Mouse (Mus musculus): ENCODE data around the gene Rsl24d1. TPM values are rescaled to one million over a fixed set of nuclear protein-coding genes. Genes with fewer than 3 reads are reported as not detected.
A peak's percentile ranks its signal among the peaks of the same experiment; 100 is the strongest.

The Rsl24d1 gene
- polyA plus RNA-seq, 2 experiments = 66.0 to 115 TPM

GRCm38 (mm10) chr9:73101536-73101935 is 11.7 kb upstream of the Rsl24d1 start, which contains the start of gene Khdc3:
TSS of gene Khdc3 (plus strand) at chr9:73101836.
- DNase-seq (ENCODE audit: low spot score) (no peak), ATAC-seq (ENCODE audit: low FRiP score, low read depth) (no peak)
- H3K4me3 ChIP-seq (replicated peaks; ENCODE audit: low read length) = no peak within 1 kb of the TSS
- no peak within 1 kb of the TSS for H3K9ac ChIP-seq (ENCODE audit: low read depth, low read length, severe bottlenecking)
- 80% methylated on average over 5 of the region's 5 CpGs for WGBS
- H3K9me3 ChIP-seq (ENCODE audit: control insufficient read depth, low read length) = no peaks in the 10 kb centered on the region
- H3K27ac ChIP-seq (replicated peaks; ENCODE audit: low read depth, low read length) = no peak within 1 kb of the TSS
- 0 out of 2 replicates have a peak, but pooled peaks cover 2% of the 10 kb centered on the region for H3K27me3 ChIP-seq (ENCODE audit: control insufficient read depth, insufficient read depth, low read length)
- no peaks in the 10 kb centered on the region for H3K36me3 ChIP-seq (ENCODE audit: control insufficient read depth, insufficient read depth, low read length)
- no peak for TF ChIP-seq POLR2A (IDR thresholded peaks at IDR 0.05; ENCODE audit: borderline replicate concordance, extremely low read depth, insufficient read depth, insufficient read length)
- H3K4me1 ChIP-seq (ENCODE audit: control insufficient read depth, insufficient read depth, low read length) = peaks cover 6% of the 10 kb centered on the region; the same call in 1 of the 2 replicates
- H3K4me2 ChIP-seq (replicated peaks; ENCODE audit: low read depth, low read length, severe bottlenecking) = no peak within 1 kb of the TSS

DNA sequence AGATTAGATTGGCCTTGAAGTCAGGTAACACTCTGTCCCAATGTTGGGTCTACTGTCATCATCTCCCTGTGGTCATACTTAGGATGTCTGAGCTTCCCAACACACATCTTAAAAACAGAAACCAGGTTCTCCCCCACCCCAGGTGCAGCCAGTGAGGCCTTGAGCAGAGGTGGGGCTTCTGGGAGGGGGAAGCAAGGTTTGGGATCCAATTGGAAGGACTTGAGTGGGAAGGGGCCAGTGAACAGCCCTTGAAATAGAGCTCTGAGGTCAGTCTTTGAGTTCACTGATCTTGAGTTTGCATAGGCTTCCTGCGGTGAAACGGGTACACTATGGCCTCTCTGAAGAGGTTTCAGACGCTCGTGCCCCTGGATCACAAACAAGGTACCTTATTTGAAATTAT is 11.0 kb upstream of the Rsl24d1 start, which contains the start of gene Gm20509:
Gene Gm20509 (plus strand): TSS at position 290 of the 400 bp plus-strand sequence.
- no peak for TF ChIP-seq POLR2A (IDR thresholded peaks at IDR 0.05; ENCODE audit: borderline replicate concordance, extremely low read depth, insufficient read depth, insufficient read length)
- ATAC-seq (ENCODE audit: low FRiP score, low read depth) (no peak), DNase-seq (ENCODE audit: low spot score) (no peak)
- 93% methylated on average over 4 of the region's 4 CpGs for WGBS
- Histone ChIP-seq H3K4me3 (replicated peaks; ENCODE audit: low read length) (peak within 1 kb of the TSS; percentile 37), H3K9ac (ENCODE audit: low read depth, low read length, severe bottlenecking) (peak within 1 kb of the TSS; percentile 54), H3K4me2 (replicated peaks; ENCODE audit: low read depth, low read length, severe bottlenecking) (peak within 1 kb of the TSS; percentile 84), H3K36me3 (ENCODE audit: control insufficient read depth, insufficient read depth, low read length) (no peaks in the 10 kb centered on the region), H3K4me1 (ENCODE audit: control insufficient read depth, insufficient read depth, low read length) (peaks cover 6% of the 10 kb centered on the region; the same call in 1 of the 2 replicates), H3K27me3 (ENCODE audit: control insufficient read depth, insufficient read depth, low read length) (0 out of 2 replicates have a peak, but pooled peaks cover 2% of the 10 kb centered on the region), H3K27ac (replicated peaks; ENCODE audit: low read depth, low read length) (no peak within 1 kb of the TSS), H3K9me3 (ENCODE audit: control insufficient read depth, low read length) (no peaks in the 10 kb centered on the region)

DNA sequence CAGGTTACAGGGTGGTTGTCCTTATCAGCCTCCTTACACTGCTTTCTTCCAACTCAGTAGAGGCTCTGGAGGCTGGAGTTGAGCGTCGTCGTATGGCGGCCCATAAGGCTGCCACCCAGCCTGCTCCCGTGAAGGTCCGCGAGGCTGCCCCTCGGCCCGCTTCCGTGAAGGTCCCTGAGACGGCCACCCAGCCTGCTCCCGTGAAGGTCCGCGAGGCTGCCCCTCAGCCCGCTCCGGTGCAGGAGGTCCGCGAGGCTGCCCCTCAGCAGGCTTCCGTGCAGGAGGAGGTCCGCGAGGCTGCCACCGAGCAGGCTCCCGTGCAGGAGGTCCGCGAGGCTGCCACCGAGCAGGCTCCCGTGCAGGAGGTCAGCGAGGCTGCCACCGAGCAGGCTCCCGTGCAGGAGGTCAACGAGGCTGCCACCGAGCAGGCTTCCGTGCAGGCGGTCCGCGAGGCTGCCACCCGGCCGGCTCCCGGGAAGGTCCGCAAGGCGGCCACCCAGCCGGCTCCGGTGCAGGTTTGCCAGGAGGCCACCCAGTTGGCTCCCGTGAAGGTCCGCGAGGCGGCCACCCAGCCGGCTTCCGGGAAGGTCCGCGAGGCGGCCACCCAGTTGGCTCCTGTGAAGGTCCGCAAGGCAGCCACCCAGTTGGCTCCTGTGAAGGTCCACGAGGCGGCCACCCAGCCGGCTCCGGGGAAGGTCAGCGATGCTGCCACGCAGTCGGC is 9.9 kb upstream of the Rsl24d1 start:
- DNase-seq (ENCODE audit: low spot score) (no peak), ATAC-seq (ENCODE audit: low FRiP score, low read depth) (peak; percentile 70)
- H3K4me1 ChIP-seq (ENCODE audit: control insufficient read depth, insufficient read depth, low read length) = peaks cover 6% of the 10 kb centered on the region; the same call in 1 of the 2 replicates
- TF ChIP-seq POLR2A (IDR thresholded peaks at IDR 0.05; ENCODE audit: borderline replicate concordance, extremely low read depth, insufficient read depth, insufficient read length) = no peak
- peak overlapping the region; percentile 37 for H3K4me3 ChIP-seq (replicated peaks; ENCODE audit: low read length)
- H3K9me3 ChIP-seq (ENCODE audit: control insufficient read depth, low read length) = no peaks in the 10 kb centered on the region
- no peaks in the 10 kb centered on the region for H3K36me3 ChIP-seq (ENCODE audit: control insufficient read depth, insufficient read depth, low read length)
- H3K9ac ChIP-seq (ENCODE audit: low read depth, low read length, severe bottlenecking) = peak overlapping the region; percentile 54
- no peak overlapping the region for H3K27ac ChIP-seq (replicated peaks; ENCODE audit: low read depth, low read length)
- H3K4me2 ChIP-seq (replicated peaks; ENCODE audit: low read depth, low read length, severe bottlenecking) = peak overlapping the region; percentile 84
- WGBS = 6% methylated on average over 49 of the region's 60 CpGs
- 0 out of 2 replicates have a peak, but pooled peaks cover 2% of the 10 kb centered on the region for H3K27me3 ChIP-seq (ENCODE audit: control insufficient read depth, insufficient read depth, low read length)

- DNase-seq (ENCODE audit: low spot score) (no peak), ATAC-seq (ENCODE audit: low FRiP score, low read depth) (0 out of 2 replicates have a peak, but pooled peaks have one; percentile 26)
- H3K27me3 ChIP-seq (ENCODE audit: control insufficient read depth, insufficient read depth, low read length) = 0 out of 2 replicates have a peak, but pooled peaks cover 2% of the 10 kb centered on the region
- H3K27ac ChIP-seq (replicated peaks; ENCODE audit: low read depth, low read length) = no peak overlapping the region
- H3K4me2 ChIP-seq (replicated peaks; ENCODE audit: low read depth, low read length, severe bottlenecking) = peak overlapping the region; percentile 84
- no peaks in the 10 kb centered on the region for H3K9me3 ChIP-seq (ENCODE audit: control insufficient read depth, low read length)
- peak overlapping the region; percentile 37 for H3K4me3 ChIP-seq (replicated peaks; ENCODE audit: low read length)
- peak overlapping the region; percentile 54; the same call in 1 of the 2 replicates for H3K9ac ChIP-seq (ENCODE audit: low read depth, low read length, severe bottlenecking)
- WGBS = 43% methylated on average over 5 of the region's 5 CpGs
- no peak for TF ChIP-seq POLR2A (IDR thresholded peaks at IDR 0.05; ENCODE audit: borderline replicate concordance, extremely low read depth, insufficient read depth, insufficient read length)
- no peaks in the 10 kb centered on the region for H3K36me3 ChIP-seq (ENCODE audit: control insufficient read depth, insufficient read depth, low read length)
- H3K4me1 ChIP-seq (ENCODE audit: control insufficient read depth, insufficient read depth, low read length) = peaks cover 6% of the 10 kb centered on the region; the same call in 1 of the 2 replicates
These were observed 9.4 kb upstream of the Rsl24d1 start for GRCm38 (mm10) chr9:73103880-73104198.

DNA sequence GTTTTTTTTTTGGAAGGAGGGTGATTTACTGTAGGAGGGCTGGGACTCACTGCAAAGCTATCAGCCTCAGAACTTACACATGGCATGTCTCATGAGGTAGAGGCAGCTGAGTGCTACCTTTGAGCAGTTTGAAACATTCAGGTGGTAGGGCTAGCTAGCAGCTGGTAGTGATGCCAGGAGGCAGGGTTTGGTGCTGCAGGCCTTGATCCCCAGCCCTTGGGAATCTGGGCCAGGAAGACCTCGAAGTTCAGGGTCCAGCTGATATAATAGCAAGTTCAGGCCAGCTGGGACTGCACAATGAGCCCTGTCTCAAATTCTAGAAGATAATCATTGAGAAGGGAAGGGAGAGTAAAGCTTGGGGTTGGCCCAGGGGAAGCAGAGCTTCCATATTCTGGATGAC is 8.1 kb upstream of the Rsl24d1 start:
- no peaks in the 10 kb centered on the region for H3K36me3 ChIP-seq (ENCODE audit: control insufficient read depth, insufficient read depth, low read length)
- no peak for TF ChIP-seq POLR2A (IDR thresholded peaks at IDR 0.05; ENCODE audit: borderline replicate concordance, extremely low read depth, insufficient read depth, insufficient read length)
- ATAC-seq (ENCODE audit: low FRiP score, low read depth) (no peak), DNase-seq (ENCODE audit: low spot score) (no peak)
- H3K27me3 ChIP-seq (ENCODE audit: control insufficient read depth, insufficient read depth, low read length) = 0 out of 2 replicates have a peak, but pooled peaks cover 2% of the 10 kb centered on the region
- no peak overlapping the region for H3K4me3 ChIP-seq (replicated peaks; ENCODE audit: low read length)
- no peak overlapping the region for H3K9ac ChIP-seq (ENCODE audit: low read depth, low read length, severe bottlenecking)
- H3K4me2 ChIP-seq (replicated peaks; ENCODE audit: low read depth, low read length, severe bottlenecking) = no peak overlapping the region
- no peak overlapping the region for H3K27ac ChIP-seq (replicated peaks; ENCODE audit: low read depth, low read length)
- peaks cover 6% of the 10 kb centered on the region; the same call in 1 of the 2 replicates for H3K4me1 ChIP-seq (ENCODE audit: control insufficient read depth, insufficient read depth, low read length)
- WGBS = 68% methylated on average over 1 of the region's 1 CpGs
- no peaks in the 10 kb centered on the region for H3K9me3 ChIP-seq (ENCODE audit: control insufficient read depth, low read length)
